ENCODE assay signal across 9 mouse cellular contexts in the genomic region with DNA sequence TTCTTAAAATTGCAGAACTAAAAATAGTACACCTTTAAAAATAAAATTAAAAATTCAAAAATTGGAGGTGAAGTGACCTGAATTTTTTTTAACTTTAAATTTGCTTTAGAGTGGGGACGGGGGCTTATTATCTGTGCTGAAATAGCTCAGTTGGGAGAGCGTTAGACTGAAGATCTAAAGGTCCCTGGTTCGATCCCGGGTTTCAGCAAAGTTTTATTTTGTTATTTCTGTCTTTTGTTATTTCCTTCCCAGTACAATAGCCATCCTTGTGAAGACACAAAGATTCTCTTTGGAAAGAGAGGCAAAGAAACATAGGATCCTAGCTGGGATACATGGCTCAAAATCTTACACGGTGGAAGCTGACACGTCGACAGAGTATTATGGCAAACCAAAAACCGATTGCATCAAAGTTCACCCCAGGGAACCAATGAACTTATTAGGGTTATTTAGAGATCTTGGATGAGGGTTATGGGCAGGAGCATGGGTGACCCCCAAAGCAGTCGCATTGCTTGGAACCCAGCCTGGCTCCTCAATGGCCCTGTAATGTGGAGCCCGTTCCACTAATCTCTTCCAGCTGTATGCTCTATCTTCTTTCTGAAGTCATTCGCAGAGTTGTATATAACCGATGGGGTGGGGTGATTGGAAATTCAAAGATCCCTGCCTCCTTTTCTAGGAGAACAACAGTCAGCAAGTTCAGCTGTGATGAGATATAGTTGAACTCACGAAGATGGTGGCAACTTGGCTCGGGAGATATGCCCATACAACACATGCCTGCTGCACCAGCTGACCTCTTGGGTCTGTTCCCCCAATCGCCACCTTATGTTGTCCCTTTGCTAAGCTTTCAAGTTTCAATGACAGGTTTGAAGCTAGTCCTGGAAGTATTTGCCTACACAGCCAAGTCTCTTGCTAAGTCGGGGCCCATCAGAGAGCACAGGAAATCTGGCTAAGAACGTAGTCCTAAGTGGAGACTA. TPM values are rescaled to one million over a fixed set of nuclear protein-coding genes. Genes with fewer than 3 reads are reported as not detected.
DNase-seq lines count a peak whose midpoint lies in the region; ATAC-seq and TF ChIP-seq lines count a peak whose summit lies in the region.
"Had no signal": no experiment of that assay in that cellular context is flagged by ENCODE, and none has a peak within 500 bp of the region (broad histone marks: within the 10 kb centered on the region; RNA-seq: fewer than 3 reads in every experiment).

No protein-coding gene starts in this region.

- no peak overlapping the region for H3K4me3 ChIP-seq in lung, embryonic 14.5 days (ENCODE audit: low read depth, low read length)
- no peak overlapping the region for H3K4me3 ChIP-seq in lung, adult 2 months (replicated peaks; ENCODE audit: extremely low read depth, low read depth, low read length)
- peak overlapping the region; percentile 64 for H3K4me3 ChIP-seq in limb, embryonic 10.5 days

- no peak for ATAC-seq in lung, embryonic 14.5 days (ENCODE audit: insufficient read depth)

- 26% methylated on average over 17 of the region's 17 CpGs for WGBS in lung, embryonic 14.5 days
- WGBS in lung, adult 2 months = 46% methylated on average over 17 of the region's 17 CpGs
- WGBS in limb, embryonic 10.5 days = 17% methylated on average over 17 of the region's 17 CpGs

- H3K27ac ChIP-seq in lung, embryonic 14.5 days (ENCODE audit: low read depth) = 0 out of 2 replicates have a peak overlapping the region, but pooled peaks have one; percentile 54
- no peak overlapping the region for H3K27ac ChIP-seq in limb, embryonic 10.5 days

- H3K4me1 ChIP-seq in lung, embryonic 14.5 days (ENCODE audit: insufficient read depth) = peaks cover 2% of the 10 kb centered on the region; the same call in 1 of the 2 replicates
- H3K4me1 ChIP-seq in lung, adult 2 months (ENCODE audit: control insufficient read depth, insufficient read depth, low read length) = peaks cover 10% of the 10 kb centered on the region
- H3K4me1 ChIP-seq in limb, embryonic 10.5 days = peaks cover 28% of the 10 kb centered on the region

- H3K9ac ChIP-seq in lung, embryonic 14.5 days = no peak overlapping the region

- H3K27me3 ChIP-seq in lung, embryonic 14.5 days (ENCODE audit: insufficient read depth, low read length) = no peaks in the 10 kb centered on the region
- H3K27me3 ChIP-seq in limb, embryonic 10.5 days (ENCODE audit: low read depth, poor library complexity, severe bottlenecking) = no peaks in the 10 kb centered on the region
- no peaks in the 10 kb centered on the region for H3K27me3 ChIP-seq in splenic B cell, adult 2 months (ENCODE audit: control insufficient read depth, insufficient read depth, low read length, poor library complexity, severe bottlenecking)

- H3K4me2 ChIP-seq in lung, embryonic 14.5 days = peak overlapping the region; percentile 67

- peak; percentile 64 for DNase-seq in lung, embryonic 14.5 days
- DNase-seq in lung, adult 2 months = no peak
- peak; percentile 77 for DNase-seq in embryo, embryonic 10.5 days (ENCODE audit: low spot score)
- peak; percentile 44 for DNase-seq in limb, embryonic 10.5 days (ENCODE audit: low spot score)
- DNase-seq in splenic B cell, adult 2 months (ENCODE audit: low read depth, low spot score) = peak; percentile 21
- DNase-seq in gastrocnemius, postnatal 10 days = no peak
- no peak for DNase-seq in kidney, adult 11 months
- DNase-seq in layer of hippocampus, postnatal 36 days = no peak

- no peaks in the 10 kb centered on the region for H3K36me3 ChIP-seq in lung, embryonic 14.5 days (ENCODE audit: insufficient read depth)
- H3K36me3 ChIP-seq in limb, embryonic 10.5 days = no peaks in the 10 kb centered on the region
- H3K36me3 ChIP-seq in splenic B cell, adult 2 months (ENCODE audit: control insufficient read depth, insufficient read depth, low read length, poor library complexity, severe bottlenecking) = no peaks in the 10 kb centered on the region

- TF ChIP-seq CTCF in lung, embryonic 14.5 days (IDR thresholded peaks at IDR 0.05; ENCODE audit: low read depth) = no peak
- no peak for TF ChIP-seq CTCF in lung, adult 2 months (IDR thresholded peaks at IDR 0.05; ENCODE audit: insufficient read depth, low read length)

- TF ChIP-seq POLR2A in lung, adult 2 months (IDR thresholded peaks at IDR 0.05; ENCODE audit: borderline replicate concordance, extremely low read depth, low read depth, low read length) = no peak

- no peaks in the 10 kb centered on the region for H3K9me3 ChIP-seq in lung, embryonic 14.5 days (ENCODE audit: low read depth, low read length)
- no peaks in the 10 kb centered on the region for H3K9me3 ChIP-seq in limb, embryonic 10.5 days (replicated peaks)

RNA-seq across cellular contexts. Expression of gene Olfr1423, which starts 32.4 kb away (rescaled TPM):
- not detected in 2 replicates for polyA plus RNA-seq in lung, embryonic 14.5 days (2014; fragmentation: Nextera tagmentation; extraction: Ambion mirVana)
- not detected in 2 replicates for polyA plus RNA-seq in lung, adult 2 months (2012; rRNA removed)
- polyA plus RNA-seq in limb, embryonic 10.5 days (2016; fragmentation: Nextera tagmentation; extraction: Ambion mirVana) = 0.05 and 0.06 TPM in 2 replicates
- not detected for total RNA-seq in gastrocnemius, postnatal 10 days (2021)
- not detected for total RNA-seq in layer of hippocampus, postnatal 36 days (2021)
- polyA plus RNA-seq: neural tube, embryonic 14.5 days had no signal

RNA-seq across cellular contexts. Expression of gene Osbp, which starts 43.0 kb away (rescaled TPM):
- polyA plus RNA-seq in lung, embryonic 14.5 days (2014; fragmentation: Nextera tagmentation; extraction: Ambion mirVana) = 7.4 and 7.5 TPM in 2 replicates
- polyA plus RNA-seq in lung, adult 2 months (2012; rRNA removed) = 14.0 and 23.4 TPM in 2 replicates
- 3.3 and 3.4 TPM in 2 replicates for polyA plus RNA-seq in limb, embryonic 10.5 days (2016; fragmentation: Nextera tagmentation; extraction: Ambion mirVana)
- total RNA-seq in gastrocnemius, postnatal 10 days (2021) = 10 to 100 TPM; 77.5 to 77.9 TPM
- 10 to 100 TPM; 51.1 to 52.3 TPM for total RNA-seq in layer of hippocampus, postnatal 36 days (2021)

RNA-seq across cellular contexts. Expression of gene Olfr1424, which starts 53.8 kb away (rescaled TPM):
- not detected in 2 replicates for polyA plus RNA-seq in lung, embryonic 14.5 days (2014; fragmentation: Nextera tagmentation; extraction: Ambion mirVana)
- not detected in 2 replicates for polyA plus RNA-seq in lung, adult 2 months (2012; rRNA removed)
- polyA plus RNA-seq in limb, embryonic 10.5 days (2016; fragmentation: Nextera tagmentation; extraction: Ambion mirVana) = not detected in 2 replicates
- total RNA-seq in gastrocnemius, postnatal 10 days (2021) = not detected
- not detected for total RNA-seq in layer of hippocampus, postnatal 36 days (2021)
- polyA plus RNA-seq: neural tube, embryonic 14.5 days had no signal

Comparison
In these comparisons a context has a peak if more than half of its experiments do, and no peak if none do; other contexts are left out.
1. DNase-seq: peak in lung, embryonic 14.5 days (single experiment), embryo, embryonic 10.5 days (single experiment), limb, embryonic 10.5 days (single experiment) and splenic B cell, adult 2 months (single experiment); none in lung, adult 2 months (single experiment), gastrocnemius, postnatal 10 days (single experiment), kidney, adult 11 months (single experiment) and layer of hippocampus, postnatal 36 days (0 of 2).